Mouse (Mus musculus): ENCODE data around the gene 4931406P16Rik. TPM values are rescaled to one million over a fixed set of nuclear protein-coding genes. Genes with fewer than 3 reads are reported as not detected.
"Not testable (repeated sequence)": the region's sequence is repeated elsewhere in the genome, so short reads cannot be mapped to it uniquely, and the experiment has no call there.

Gene 4931406P16Rik
- total RNA-seq, 2 experiments from 2014 or later = 54.7 to 57.1 TPM

GRCm38 (mm10) chr7:34216474-34216873, 96.9 kb downstream of the 4931406P16Rik start:
- no peak for DNase-seq (ENCODE audit: low spot score in 2 of 2)

GRCm38 (mm10) chr7:34215481-34215880, 97.9 kb downstream of the 4931406P16Rik start:
- no peak for DNase-seq (ENCODE audit: low spot score in 2 of 2)

GRCm38 (mm10) chr7:34214644-34215043, 98.7 kb downstream of the 4931406P16Rik start:
- no peak for DNase-seq (ENCODE audit: low spot score in 2 of 2)

DNA sequence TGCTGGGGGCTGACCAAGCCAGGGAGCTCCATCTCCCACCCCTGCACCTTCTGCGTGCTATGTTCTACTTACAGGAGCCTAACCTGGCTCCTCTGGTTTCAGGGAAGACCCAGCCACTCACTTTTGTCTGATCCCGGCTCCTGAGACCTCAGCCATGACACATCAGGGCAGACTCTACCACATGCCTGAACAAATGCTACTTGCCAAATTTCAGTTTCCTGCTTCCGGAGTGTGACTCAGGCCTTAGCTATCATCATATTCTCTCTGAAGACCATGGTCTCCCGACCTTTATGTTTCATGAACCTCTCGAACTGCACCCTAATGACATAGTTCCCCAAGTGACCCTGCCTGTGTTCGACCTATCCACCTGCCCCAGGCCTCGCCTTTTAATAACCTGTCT, 100.1 kb downstream of the 4931406P16Rik start:
- no peak for DNase-seq (ENCODE audit: low spot score in 2 of 2)

- DNase-seq (ENCODE audit: low spot score in 2 of 2) = no peak
Observed at GRCm38 (mm10) chr7:34208027-34208745, 105.2 kb downstream of the 4931406P16Rik start.

DNA sequence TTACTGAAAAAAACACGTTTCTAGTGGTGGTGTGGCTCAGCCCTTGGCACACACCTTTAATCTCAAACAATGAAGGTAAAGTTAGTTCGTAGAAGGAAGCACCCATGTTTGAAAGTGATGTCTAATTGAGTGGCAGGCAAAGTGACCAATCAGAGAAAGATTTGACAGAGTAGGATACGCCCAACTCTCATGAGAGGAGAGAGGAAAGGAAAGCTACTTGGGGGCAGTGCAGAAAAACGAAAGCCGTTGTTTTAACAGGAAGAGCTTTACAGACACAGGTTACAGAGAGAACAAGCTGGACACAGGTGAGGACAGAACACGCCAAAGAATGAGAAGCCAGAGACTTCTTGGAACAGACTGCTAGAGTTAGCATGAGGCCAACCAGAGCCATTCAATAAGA, 107.0 kb downstream of the 4931406P16Rik start:
- DNase-seq (ENCODE audit: low spot score in 2 of 2) = no peak

- not testable (repeated sequence) for DNase-seq (ENCODE audit: low spot score in 2 of 2)
Observed at GRCm38 (mm10) chr7:34202147-34202546, 111.2 kb downstream of the 4931406P16Rik start.

DNA sequence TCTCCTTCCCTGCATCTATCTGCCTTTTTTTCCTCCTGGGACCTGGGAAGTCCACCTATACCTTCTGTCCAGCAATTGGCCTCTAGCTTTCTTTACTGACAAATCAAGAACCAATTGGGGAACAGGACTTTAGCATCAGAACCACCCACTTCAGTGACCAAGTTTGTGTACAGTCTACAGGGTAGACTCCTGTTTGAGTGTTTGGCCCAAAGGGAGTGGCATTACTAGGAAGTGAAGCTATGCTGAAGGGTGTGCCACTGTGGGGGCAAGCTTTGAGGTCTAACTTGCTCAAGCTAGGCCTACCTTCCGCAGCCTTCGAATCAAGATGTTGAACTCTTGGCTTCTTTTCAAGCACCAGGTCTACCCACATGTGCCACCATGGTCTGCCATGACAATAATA, 112.5 kb downstream of the 4931406P16Rik start:
- DNase-seq (ENCODE audit: low spot score in 2 of 2) = no peak

DNA sequence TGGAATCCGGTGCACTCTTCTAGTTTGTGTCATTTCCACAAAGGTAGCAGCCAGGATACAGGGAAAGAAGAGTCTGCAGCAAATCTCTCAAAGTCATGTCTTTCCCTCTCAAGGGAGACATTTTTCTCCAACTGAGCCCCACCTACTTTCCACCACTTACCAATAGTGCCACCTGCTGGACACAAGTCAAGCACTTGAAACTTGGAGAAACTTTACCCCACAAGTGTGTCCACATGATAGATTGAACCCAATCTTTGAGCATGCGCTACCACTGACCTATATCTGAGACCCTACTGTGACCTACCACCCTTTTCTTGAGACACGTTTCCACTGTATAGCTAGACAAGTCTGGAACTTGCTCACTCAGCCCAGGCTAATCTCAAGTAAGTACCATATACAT, 115.0 kb downstream of the 4931406P16Rik start:
- DNase-seq (ENCODE audit: low spot score in 2 of 2) = peak in 1 of 2 experiments; percentile 25

GRCm38 (mm10) chr7:34196132-34197128, 116.9 kb downstream of the 4931406P16Rik start, which contains the start of gene Pdcd2l:
Gene Pdcd2l (minus strand): TSS chr7:34196661.
- DNase-seq (ENCODE audit: low spot score in 2 of 2) = peak; percentile 95

DNA sequence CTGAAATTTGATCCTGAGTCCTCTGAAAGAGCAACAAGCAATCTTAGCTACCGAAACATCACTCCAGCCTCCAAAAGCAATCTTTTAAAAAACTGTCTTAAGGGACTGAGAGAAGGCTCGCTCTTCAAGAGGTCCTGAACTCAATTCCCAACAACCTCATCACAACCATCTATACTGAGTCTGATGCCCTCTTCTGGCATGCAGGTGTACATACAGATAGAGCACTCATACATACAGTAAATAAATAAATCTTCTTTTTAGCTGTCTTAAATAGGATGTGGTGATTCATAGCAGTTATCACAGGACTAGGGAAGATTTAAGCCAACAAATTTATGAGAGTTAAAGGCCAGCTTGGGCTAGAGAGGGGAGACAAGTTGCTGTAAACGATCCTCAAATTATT, 117.7 kb downstream of the 4931406P16Rik start:
- no peak for DNase-seq (ENCODE audit: low spot score in 2 of 2)

DNA sequence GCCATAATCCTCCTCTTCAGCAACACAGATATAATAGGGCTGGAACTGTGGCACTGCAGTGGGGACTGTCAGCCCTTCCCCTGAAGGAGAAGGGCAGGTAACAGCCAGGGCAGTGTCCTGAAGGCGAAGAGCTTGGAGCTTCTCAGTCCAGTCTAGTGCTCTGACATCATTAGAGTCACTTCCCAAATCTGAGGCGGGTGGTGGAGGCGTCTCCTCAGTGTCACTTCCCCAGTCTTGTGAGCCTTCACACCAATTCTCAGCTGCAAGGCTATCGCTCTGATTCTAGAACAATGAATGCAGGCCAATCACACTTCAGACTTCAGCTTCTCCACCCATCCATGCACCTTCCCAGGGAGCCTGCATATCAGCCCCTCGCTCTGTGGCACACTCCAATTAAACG, 120.5 kb downstream of the 4931406P16Rik start:
- DNase-seq (ENCODE audit: low spot score in 2 of 2) = no peak

- DNase-seq (ENCODE audit: low spot score in 2 of 2) = no peak
Observed at GRCm38 (mm10) chr7:34189376-34189989, 123.9 kb downstream of the 4931406P16Rik start.

Other genes starting within 250 kb of the 4931406P16Rik start
- not detected for gene Scgb1b30, start 218.1 kb downstream of the 4931406P16Rik start, total RNA-seq (2021)
- gene Wtip, start 180.3 kb downstream of the 4931406P16Rik start, total RNA-seq (2021) = 10 to 100 TPM; 17.8 to 22.0 TPM
- gene Uba2, start 144.0 kb downstream of the 4931406P16Rik start, total RNA-seq (2021) = 10 to 100 TPM; 58.7 to 62.7 TPM
- gene Pdcd2l, start 116.9 kb downstream of the 4931406P16Rik start, total RNA-seq (2021) = 10 to 100 TPM; 17.5 to 19.1 TPM
- gene Gpi1, start 83.2 kb downstream of the 4931406P16Rik start, total RNA-seq (2021) = 100 to 1,000 TPM; 397 to 651 TPM
- gene Gm6096, start 62.5 kb downstream of the 4931406P16Rik start, total RNA-seq (2021) = not detected
- 100 to 1,000 TPM in 1 of 2 experiments, 10 to 100 TPM in 1; 94.9 to 101 TPM for gene Lsm14a, start 79.8 kb upstream of the 4931406P16Rik start, total RNA-seq (2021)